Mouse (Mus musculus) cerebellum, adult 2 months (tissue): ENCODE measurements around the gene Sycp2. TPM values are rescaled to one million over a fixed set of nuclear protein-coding genes. Genes with fewer than 3 reads are reported as not detected.

Experiments used
- DNase-seq, 2 experiments: peaks; one replicate each; pipeline ENCODE4 v3.0.0; 2021
- H3K27ac ChIP-seq: fragments of 200-500 bp; 2 replicates; pipeline ENCODE4 v1.5.1; 2012; ENCODE audit warnings: low read length, control low read depth, inconsistent platforms; ENCODE audit not compliant: insufficient read depth
- H3K27me3 ChIP-seq: fragments of 200-500 bp; 2 replicates; pipeline ENCODE4 v1.6.1; 2012; ENCODE audit warnings: inconsistent platforms, mild to moderate bottlenecking, low read length, moderate library complexity; ENCODE audit not compliant: control insufficient read depth, insufficient read depth
- H3K4me1 ChIP-seq: fragments of 200-500 bp; 2 replicates; pipeline ENCODE4 v1.6.1; 2011; ENCODE audit warnings: low read length; ENCODE audit not compliant: control insufficient read depth, insufficient read depth
- H3K4me3 ChIP-seq: fragments of 200-500 bp; replicated peaks from 2 replicates; pipeline ENCODE3; 2011; ENCODE audit warnings: mild to moderate bottlenecking, low read depth, low read length, control low read depth; ENCODE audit not compliant: insufficient read depth
- CTCF ChIP-seq: fragments of 200-500 bp; IDR thresholded peaks from 2 replicates; pipeline ENCODE4 v1.5.1; 2011; ENCODE audit warnings: low read depth, mild to moderate bottlenecking, control low read depth, low read length, moderate library complexity, borderline replicate concordance; ENCODE audit not compliant: insufficient read depth
- POLR2A ChIP-seq: fragments of 200-500 bp; IDR thresholded peaks from 2 replicates; pipeline ENCODE4 v1.6.1; 2011; ENCODE audit warnings: low read length, control low read depth, borderline replicate concordance; ENCODE audit not compliant: insufficient read depth
- WGBS: fragments of 180-500 bp; shearing (Covaris S2); methylation state at CpG from one replicate; pipeline ENCODE4 v1.1.7; 2018; 5-methylcytosine and 5-hydroxymethylcytosine counted together
- polyA plus RNA-seq: library from polyadenylated mRNA; depleted of rRNA; stranded (reverse); fragments of >200 nt; gene quantifications from 2 replicates; pipeline ENCODE4 v1.2.3, GENCODE M21; 2012

The Sycp2 gene
- polyA plus RNA-seq, 1 experiment = 0.34 TPM

DNA sequence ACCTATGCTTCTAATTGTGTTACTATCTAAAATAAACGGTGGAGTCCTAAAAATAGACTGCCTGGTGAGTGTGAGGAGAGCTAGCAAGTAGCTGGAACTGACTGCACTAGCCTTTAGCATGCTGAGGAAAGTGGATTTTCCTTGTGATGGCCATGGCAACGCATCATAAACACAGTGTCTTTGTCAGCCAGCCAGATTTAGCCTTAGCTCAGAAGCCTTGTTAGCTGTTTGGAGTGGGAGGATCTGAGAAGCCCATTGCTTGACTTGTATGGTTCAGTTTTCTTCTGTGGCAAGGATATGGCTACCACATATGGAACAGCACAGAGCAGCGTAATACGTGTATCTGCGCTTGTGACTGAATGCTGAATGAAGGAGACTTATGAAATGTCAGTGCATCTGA lies 77.9 kb downstream of the Sycp2 start:
- H3K4me3 ChIP-seq = no peak overlapping the region
- no peaks in the 10 kb centered on the region for H3K27me3 ChIP-seq
- H3K4me1 ChIP-seq = peaks cover 22% of the 10 kb centered on the region
- DNase-seq = peak in 1 of 2 experiments; percentile 37
- WGBS = 51% methylated on average over 5 of the region's 5 CpGs
- TF ChIP-seq POLR2A = no peak
- no peak for TF ChIP-seq CTCF
- no peak overlapping the region for H3K27ac ChIP-seq

- Histone ChIP-seq H3K4me3 (peak overlapping the region; percentile 17), H3K27ac (peak overlapping the region; percentile 18; the same call in 1 of the 2 replicates), H3K4me1 (peaks cover 26% of the 10 kb centered on the region), H3K27me3 (no peaks in the 10 kb centered on the region)
- TF ChIP-seq CTCF = no peak
- TF ChIP-seq POLR2A = no peak
- WGBS = 4% methylated on average over 12 of the region's 12 CpGs
- peak; percentile 79 to 86 for DNase-seq
Measured at GRCm38 (mm10) chr2:178327466-178328040, 79.9 kb downstream of the Sycp2 start.

DNA sequence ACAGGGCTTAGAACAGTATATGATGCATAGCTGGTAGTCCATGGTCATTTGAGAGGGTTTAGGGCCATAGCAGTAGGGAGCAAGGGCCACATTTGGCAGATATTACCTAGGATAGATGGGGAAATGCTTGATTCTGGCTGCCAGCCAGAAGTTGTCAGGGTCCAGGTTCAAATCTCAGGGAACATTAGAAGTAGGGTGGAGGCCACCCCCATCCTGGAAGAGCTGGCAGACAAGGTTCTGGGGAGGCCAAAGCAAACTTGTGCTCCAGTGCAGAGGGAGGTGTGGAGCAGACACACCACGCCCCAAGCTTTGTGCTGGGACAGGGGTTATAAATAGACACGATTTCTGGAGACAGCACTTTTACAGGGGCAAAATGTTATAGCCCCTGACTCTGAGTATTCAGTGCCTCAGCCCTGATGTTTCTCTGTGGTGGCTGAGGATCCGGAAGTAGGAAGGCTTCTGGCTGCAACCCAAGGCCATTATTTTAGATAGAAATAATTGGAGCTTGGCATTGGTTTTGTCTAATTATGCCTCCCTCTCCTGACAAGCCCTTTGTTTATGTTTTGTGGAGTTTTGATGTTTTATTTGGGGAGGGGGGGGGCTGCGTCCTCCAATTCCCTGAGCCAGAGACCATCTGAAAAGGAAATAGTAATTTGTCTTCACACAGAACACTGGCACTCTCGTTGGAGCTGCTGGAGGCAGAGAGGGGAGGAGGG lies 80.6 kb downstream of the Sycp2 start:
- WGBS = 12% methylated on average over 5 of the region's 5 CpGs
- DNase-seq = no peak

GRCm38 (mm10) chr2:178326067-178326466 lies 81.4 kb downstream of the Sycp2 start:
- Histone ChIP-seq H3K27me3 (no peaks in the 10 kb centered on the region), H3K4me3 (no peak overlapping the region), H3K27ac (no peak overlapping the region), H3K4me1 (peaks cover 32% of the 10 kb centered on the region)
- peak in 1 of 2 experiments; percentile 4 for DNase-seq
- TF ChIP-seq CTCF = no peak
- 80% methylated on average over 10 of the region's 10 CpGs for WGBS

More for the DNA sequence above, 80.6 kb downstream of the Sycp2 start:
- Histone ChIP-seq H3K4me3 (no peak overlapping the region), H3K4me1 (peaks cover 26% of the 10 kb centered on the region), H3K27me3 (no peaks in the 10 kb centered on the region), H3K27ac (no peak overlapping the region; the same call in 1 of the 2 replicates)
- TF ChIP-seq CTCF = no peak

DNA sequence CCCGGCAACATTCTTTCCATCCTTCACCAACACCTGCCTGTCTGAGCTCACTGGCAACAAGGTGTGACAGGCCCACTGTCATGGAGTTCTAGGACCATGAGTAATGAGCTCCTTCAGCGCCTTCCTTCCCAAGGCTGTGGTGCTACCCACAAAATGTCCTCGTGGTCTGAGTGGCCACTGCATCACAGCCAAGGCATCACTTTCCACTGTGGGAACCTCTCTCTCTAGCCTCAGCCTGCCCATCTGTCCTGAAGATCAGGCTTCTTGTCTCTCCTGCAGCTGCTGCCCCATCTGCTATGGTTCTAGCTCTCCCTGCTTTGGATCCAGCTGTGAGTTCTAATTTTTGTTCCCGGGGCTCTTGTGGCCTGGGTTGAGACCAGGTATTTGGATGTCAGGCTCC lies 82.7 kb downstream of the Sycp2 start:
- Histone ChIP-seq H3K27me3 (no peaks in the 10 kb centered on the region), H3K4me3 (no peak overlapping the region), H3K4me1 (peaks cover 42% of the 10 kb centered on the region), H3K27ac (no peak overlapping the region)
- TF ChIP-seq CTCF (no peak), POLR2A (no peak)
- 59% methylated on average over 4 of the region's 4 CpGs for WGBS
- no peak for DNase-seq

- DNase-seq = no peak
- WGBS = 75% methylated on average over 3 of the region's 3 CpGs
- Histone ChIP-seq H3K27me3 (no peaks in the 10 kb centered on the region), H3K4me1 (peaks cover 42% of the 10 kb centered on the region), H3K27ac (no peak overlapping the region), H3K4me3 (no peak overlapping the region)
- TF ChIP-seq POLR2A (no peak), CTCF (no peak)
Measured at GRCm38 (mm10) chr2:178324410-178324809, 83.1 kb downstream of the Sycp2 start.

DNA sequence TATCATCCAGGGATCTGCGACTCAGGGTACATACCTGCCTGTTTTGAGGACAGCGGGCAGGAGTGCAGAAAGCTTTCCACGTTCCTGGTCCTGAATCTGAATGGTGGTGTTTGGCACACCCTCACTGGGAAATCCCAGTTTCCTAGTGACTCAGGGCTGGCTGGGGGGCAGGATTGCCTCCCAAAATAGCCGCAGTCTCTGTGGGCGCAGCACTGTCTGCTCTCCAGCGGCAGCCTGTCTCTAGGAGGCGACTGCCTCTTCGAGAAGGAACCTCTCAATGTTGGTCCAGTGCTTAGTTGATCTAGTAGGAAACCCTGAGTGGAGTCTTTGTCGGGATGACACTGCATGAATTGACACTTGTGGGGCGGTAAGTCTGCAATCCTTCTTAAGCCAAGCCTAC lies 86.2 kb downstream of the Sycp2 start:
- peaks cover 45% of the 10 kb centered on the region for H3K4me1 ChIP-seq
- DNase-seq = peak in 1 of 2 experiments; percentile 25
- no peaks in the 10 kb centered on the region for H3K27me3 ChIP-seq
- H3K27ac ChIP-seq = no peak overlapping the region
- no peak overlapping the region for H3K4me3 ChIP-seq
- WGBS = 41% methylated on average over 10 of the region's 10 CpGs
- TF ChIP-seq CTCF = no peak

- Histone ChIP-seq H3K4me3 (no peak overlapping the region), H3K27ac (no peak overlapping the region), H3K4me1 (peaks cover 42% of the 10 kb centered on the region), H3K27me3 (no peaks in the 10 kb centered on the region)
- no peak for DNase-seq
- 75% methylated on average over 7 of the region's 7 CpGs for WGBS
- TF ChIP-seq POLR2A (no peak), CTCF (no peak)
Measured at GRCm38 (mm10) chr2:178319766-178320165, 87.7 kb downstream of the Sycp2 start.
